Mouse (Mus musculus): ENCODE results near the gene Amd1. TPM values are rescaled to one million over a fixed set of nuclear protein-coding genes. Genes with fewer than 3 reads are reported as not detected.

The Amd1 gene
- total RNA-seq (2021), result 10 to 100 TPM; 48.8 to 53.7 TPM
- long read RNA-seq, experiment 1, transcript Amd1-201 (8 exons, 3,204 nt), result major isoform, 15 of 18 reads
- long read RNA-seq, experiment 1, partial matches to known transcripts, result 0 of 18 reads
- long read RNA-seq, experiment 1, other reads (novel, unspliced or antisense), result 3 of 18 reads
- long read RNA-seq, experiment 2, transcript Amd1-201 (8 exons, 3,204 nt), result major isoform, 19 of 23 reads
- long read RNA-seq, experiment 2, partial matches to known transcripts, result 1 of 23 reads
- long read RNA-seq, experiment 2, other reads (novel, unspliced or antisense), result 3 of 23 reads

- DNase-seq (ENCODE audit: low spot score in 2 of 2), result peak; percentile 100
Measured at GRCm38 (mm10) chr10:40302140-40302985, at the start of gene Amd1. Amd1 (minus strand) TSS chr10:40302186.

GRCm38 (mm10) chr10:40351156-40351555 lies 49.2 kb upstream of the Amd1 start:
- no peak for DNase-seq (ENCODE audit: low spot score in 2 of 2)

DNA sequence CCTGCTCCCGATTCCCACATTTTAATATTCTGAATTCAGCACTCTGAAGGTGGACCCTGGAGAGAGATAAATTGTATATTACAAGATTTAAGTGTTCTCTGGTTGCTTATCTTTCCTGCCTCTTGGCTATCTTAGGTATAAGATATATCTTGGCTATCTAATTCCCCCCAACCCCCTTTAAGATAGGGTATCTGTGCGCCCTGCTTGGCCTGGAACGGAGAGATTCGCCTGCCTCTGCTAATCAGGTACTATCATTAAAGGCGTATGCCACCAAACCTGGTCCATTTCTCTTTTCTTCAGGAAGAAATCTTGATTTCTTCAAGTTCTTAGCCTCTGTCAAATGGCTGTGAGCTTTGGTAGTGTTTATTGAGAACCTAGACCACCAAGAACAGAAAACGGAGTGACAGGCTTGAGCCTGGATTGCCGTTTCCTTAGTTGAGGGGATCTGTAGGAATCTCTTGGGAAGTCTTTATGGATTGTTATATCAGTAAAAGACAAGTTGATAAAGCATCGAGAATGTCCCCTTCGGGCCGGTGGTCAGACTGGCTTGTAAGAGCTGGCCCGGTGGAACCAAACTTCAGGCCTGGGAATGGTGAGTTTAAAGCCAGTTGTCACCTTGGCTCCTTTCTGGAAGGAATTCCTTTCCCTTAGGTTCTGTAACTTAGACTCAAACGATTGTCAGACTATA lies 48.4 kb upstream of the Amd1 start:
- no peak for DNase-seq (ENCODE audit: low spot score in 2 of 2)

- peak in 1 of 2 experiments; percentile 41 for DNase-seq (ENCODE audit: low spot score in 2 of 2)
Measured at GRCm38 (mm10) chr10:40349631-40350177, 47.7 kb upstream of the Amd1 start.

DNA sequence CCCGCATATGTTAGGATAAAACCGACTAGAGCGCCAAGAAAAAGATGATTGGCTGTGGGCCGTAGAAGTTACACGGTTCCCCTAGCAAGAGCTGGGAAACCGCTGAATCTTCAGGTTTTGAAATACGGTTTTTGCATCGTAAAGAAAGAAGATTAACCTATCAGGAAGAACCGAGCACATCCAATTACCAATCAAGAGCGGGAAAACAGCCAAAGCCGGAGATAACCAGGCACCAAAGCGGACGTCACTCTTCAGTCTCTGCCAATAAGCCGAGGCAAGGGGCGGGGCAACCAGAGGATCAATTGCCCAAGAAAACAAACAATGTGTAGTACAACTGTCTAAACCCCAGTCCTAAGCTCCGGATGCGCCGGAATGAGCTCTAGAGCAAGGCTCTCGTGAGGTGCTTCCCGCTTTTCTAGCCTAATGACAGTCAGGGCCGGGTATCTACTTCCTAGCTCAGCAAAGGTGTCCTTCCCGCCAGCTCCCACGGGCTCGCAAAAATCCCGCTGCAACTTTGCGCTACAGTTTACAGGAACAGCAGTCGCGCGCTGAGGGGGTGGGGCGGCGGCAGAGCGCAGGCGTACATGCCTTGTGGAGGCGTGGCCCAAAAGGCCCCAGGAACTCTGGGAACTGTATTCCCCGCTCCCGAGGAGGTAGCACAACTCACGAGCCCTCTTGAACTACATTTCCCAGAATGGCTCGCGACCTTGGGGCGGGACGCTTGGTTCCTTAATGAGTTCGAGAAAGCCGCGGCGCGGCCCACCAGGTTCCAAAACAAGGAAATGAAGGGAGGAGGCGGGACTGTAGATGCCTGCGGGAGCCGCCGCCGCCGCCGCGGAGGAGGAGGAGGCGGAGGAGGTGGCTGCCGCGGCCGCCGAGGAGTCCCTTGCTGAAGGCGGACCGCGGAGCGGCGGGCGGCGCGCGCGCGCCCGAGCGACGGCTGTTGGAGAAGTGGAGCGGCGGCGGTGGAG lies 46.9 kb upstream of the Amd1 start:
- DNase-seq (ENCODE audit: low spot score in 2 of 2), result peak; percentile 95 to 98

- DNase-seq (ENCODE audit: low spot score in 2 of 2), result no peak
Measured at GRCm38 (mm10) chr10:40347461-40347954, 45.5 kb upstream of the Amd1 start.

DNA sequence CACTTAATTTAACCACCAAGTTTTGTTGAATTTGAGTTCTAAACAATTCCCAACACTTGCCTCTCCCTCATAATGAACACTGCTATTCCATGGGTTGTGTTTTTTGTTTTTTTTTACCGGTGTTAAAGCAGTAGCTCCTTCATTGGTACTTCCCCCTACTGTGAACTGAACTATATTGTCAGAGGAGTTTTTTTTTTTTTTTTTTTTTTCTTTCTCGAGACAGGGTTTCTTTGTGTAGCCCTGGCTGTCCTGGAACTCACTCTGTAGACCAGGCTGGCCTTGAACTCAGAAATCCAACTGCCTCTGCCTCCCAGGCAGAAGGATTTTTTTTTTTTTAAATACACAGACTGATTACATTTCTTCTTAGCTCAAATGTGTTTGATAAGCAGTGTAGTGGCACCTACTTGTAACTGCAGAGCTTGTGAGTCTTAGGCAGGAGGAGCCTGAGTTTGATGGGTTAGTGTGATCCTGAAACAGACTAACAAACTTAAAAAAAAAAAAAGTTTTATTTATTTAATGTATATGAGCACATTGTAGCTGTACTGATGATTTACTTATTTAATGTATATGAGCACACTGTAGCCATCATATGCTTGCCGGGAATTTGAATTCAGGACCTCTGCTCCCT lies 44.9 kb upstream of the Amd1 start:
- DNase-seq (ENCODE audit: low spot score in 2 of 2), result no peak

GRCm38 (mm10) chr10:40342036-40342435 lies 40.0 kb upstream of the Amd1 start:
- no peak for DNase-seq (ENCODE audit: low spot score in 2 of 2)

GRCm38 (mm10) chr10:40339351-40339964 lies 37.5 kb upstream of the Amd1 start, which contains the start of gene Cdk19:
Cdk19 (plus strand) TSS chr10:40339564.
- no peak for DNase-seq (ENCODE audit: low spot score in 2 of 2)

- DNase-seq (ENCODE audit: low spot score in 2 of 2), result no peak
Measured at GRCm38 (mm10) chr10:40332864-40333263, 30.9 kb upstream of the Amd1 start.

- no peak for DNase-seq (ENCODE audit: low spot score in 2 of 2)
Measured at GRCm38 (mm10) chr10:40330262-40330661, 28.3 kb upstream of the Amd1 start.

- no peak for DNase-seq (ENCODE audit: low spot score in 2 of 2)
Measured at GRCm38 (mm10) chr10:40328004-40328551, 26.1 kb upstream of the Amd1 start.

DNA sequence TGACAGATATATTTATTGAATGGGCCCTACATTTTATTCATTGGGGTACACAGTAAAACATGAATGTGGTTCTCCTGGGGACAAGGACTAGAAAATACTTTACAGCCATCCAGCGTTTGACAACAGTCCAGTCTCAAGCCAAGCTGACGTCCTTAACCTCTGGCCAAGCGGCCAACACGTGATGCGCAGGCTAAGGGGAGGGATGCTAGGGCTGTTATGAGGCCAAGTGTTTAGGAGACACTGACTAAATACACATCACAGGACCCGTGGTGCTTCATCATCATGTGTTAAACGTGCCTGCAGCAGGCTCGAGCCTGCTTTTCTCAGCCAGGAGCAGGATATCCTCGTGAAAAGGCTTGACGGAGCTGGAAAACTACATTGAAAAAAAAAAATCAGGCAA lies 18.3 kb upstream of the Amd1 start:
- DNase-seq (ENCODE audit: low spot score in 2 of 2), result no peak

DNA sequence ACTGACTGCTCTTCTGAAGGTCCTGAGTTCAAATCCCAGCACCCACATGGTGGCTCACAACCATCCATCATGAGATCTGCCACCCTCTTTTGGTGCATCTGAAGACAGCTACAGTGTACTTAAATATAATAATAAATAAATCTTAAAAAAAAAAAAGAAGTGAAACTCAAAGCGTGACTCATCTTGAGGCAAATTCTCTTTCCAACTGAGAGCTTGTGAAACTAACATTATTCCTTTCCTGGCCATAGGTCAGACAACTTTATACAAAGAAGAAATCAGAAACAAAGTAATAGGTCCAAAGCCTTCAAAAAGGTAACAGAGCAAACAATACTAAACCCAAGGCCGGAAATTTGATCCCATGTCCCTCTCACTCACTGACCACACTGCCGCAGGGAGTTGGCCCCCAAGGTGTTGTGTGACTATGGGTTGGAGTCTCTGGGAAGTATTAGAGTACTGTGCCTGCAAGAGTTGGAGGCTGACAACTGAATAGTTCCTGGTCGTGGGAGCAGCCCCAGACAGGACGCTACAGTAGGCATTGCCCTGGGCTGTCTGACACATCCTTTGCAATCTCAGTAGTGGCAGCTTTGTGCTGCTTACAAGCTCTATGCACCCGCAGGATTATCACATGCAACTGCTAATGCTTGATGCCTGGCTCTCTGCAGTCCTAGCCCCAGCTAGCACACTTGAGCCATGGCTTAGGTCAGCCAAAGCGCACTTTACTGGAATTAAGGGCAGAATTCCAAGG lies 15.0 kb upstream of the Amd1 start:
- no peak for DNase-seq (ENCODE audit: low spot score in 2 of 2)

DNA sequence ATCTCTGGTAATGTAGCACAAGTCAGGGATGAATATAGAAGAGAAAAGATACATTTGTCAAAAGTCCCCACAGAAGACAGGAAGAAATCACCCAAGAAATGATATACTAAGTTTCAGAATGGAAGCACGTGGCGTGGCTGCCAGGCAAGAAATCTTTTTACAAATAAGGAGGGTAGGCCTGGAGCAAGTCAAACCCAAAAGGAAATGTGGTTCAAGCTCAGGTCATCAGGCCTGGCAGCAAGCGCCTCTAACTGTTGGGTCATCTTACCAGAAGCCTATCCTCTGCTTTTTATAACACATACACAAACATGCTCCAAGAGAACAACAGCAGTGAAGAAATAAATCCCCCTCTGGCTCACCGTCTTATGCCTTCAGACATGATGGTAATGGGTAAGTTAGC lies 10.8 kb upstream of the Amd1 start:
- DNase-seq (ENCODE audit: low spot score in 2 of 2), result no peak

GRCm38 (mm10) chr10:40309884-40310635 lies 8.1 kb upstream of the Amd1 start:
- DNase-seq (ENCODE audit: low spot score in 2 of 2), result no peak

GRCm38 (mm10) chr10:40307826-40308583 lies 6.0 kb upstream of the Amd1 start:
- no peak for DNase-seq (ENCODE audit: low spot score in 2 of 2)

Measured in layer of hippocampus, postnatal 14 days (tissue).